Mouse (Mus musculus) liver, adult 2 months (tissue): ENCODE measurements at regions not wholly inside any gene's neighbourhood (a gene's known extent, or its start where the extent isn't known, plus 50 kb on each side); places are given as distances from the start of the nearest gene placed in this dataset.

Source experiments
- CTCF ChIP-seq: fragments of 200-500 bp; IDR thresholded peaks from 2 replicates; pipeline ENCODE4 v1.5.1; 2011; ENCODE audit warnings: low read depth, low read length, control low read depth
- POLR2A ChIP-seq: fragments of 200-500 bp; IDR thresholded peaks from 2 replicates; pipeline ENCODE4 v1.6.1; 2011; ENCODE audit warnings: low read length, control low read depth; ENCODE audit not compliant: insufficient read depth; ENCODE audit errors: extremely low read depth

DNA sequence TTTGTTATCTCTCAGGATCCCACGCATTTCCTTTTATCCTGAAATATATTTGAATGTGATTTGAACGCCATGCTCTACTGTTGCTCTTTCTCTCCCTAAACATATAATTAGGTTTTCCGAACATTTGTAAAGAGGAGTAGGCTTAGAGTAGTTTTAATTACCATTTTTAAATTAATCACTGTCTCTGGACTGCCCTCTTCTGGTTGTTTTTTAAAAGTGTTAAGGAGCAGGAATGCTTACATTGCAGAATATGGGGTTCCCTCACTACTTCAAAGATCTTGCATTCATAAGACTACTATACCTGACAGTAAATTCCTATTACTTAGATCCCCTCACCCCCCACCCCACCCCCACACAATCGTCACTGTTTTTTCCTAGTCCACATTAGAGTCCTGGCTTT is 97.8 kb upstream of the Ogfrl1 start:
- TF ChIP-seq CTCF: peak; percentile 42
- no peak for TF ChIP-seq POLR2A
